Mouse (Mus musculus) myocyte (in vitro differentiated cells): Measurements from ENCODE around the gene Ddx39. TPM values are rescaled to one million over a fixed set of nuclear protein-coding genes. Genes with fewer than 3 reads are reported as not detected.

Experiments used
- H3K27me3 ChIP-seq: one replicate; pipeline ENCODE4 v1.6.1; 2011; ENCODE audit not compliant: control insufficient read depth, insufficient read depth, insufficient read length
- H3K36me3 ChIP-seq: one replicate; pipeline ENCODE4 v1.6.1; 2011; ENCODE audit not compliant: control insufficient read depth, insufficient read depth
- H3K4me2 ChIP-seq: one replicate; pipeline ENCODE4 v1.6.1; 2011; ENCODE audit warnings: low read depth, control low read depth
- H3K4me3 ChIP-seq: one replicate; pipeline ENCODE4 v1.5.1; 2011; ENCODE audit warnings: mild to moderate bottlenecking, control low read depth, moderate library complexity
- H3K79me2 ChIP-seq: one replicate; pipeline ENCODE4 v1.6.1; 2011; ENCODE audit not compliant: control insufficient read depth, insufficient read depth
- H3ac ChIP-seq: one replicate; pipeline ENCODE4 v1.6.1; 2011; ENCODE audit not compliant: control insufficient read depth, insufficient read length
- CEBPB ChIP-seq: IDR thresholded peaks from 2 replicates; pipeline ENCODE4 v1.6.1; 2011; ENCODE audit warnings: mild to moderate bottlenecking, moderate library complexity; ENCODE audit not compliant: poor library complexity, insufficient read depth, severe bottlenecking
- E2F4 ChIP-seq: IDR thresholded peaks from one replicate; pipeline ENCODE4 v1.6.1; 2011; ENCODE audit warnings: mild to moderate bottlenecking, control low read depth, moderate library complexity; ENCODE audit not compliant: insufficient read depth
- MAX ChIP-seq: IDR thresholded peaks from one replicate; pipeline ENCODE4 v1.6.1; 2011; ENCODE audit warnings: low read depth, mild to moderate bottlenecking, control low read depth
- MYOD1 ChIP-seq, 3 experiments: IDR thresholded peaks; one replicate each; pipeline ENCODE4 v1.6.1; 2011; ENCODE audit warnings: control low read depth in 2 of 3, low read depth in 2 of 3, mild to moderate bottlenecking in 2 of 3, moderate library complexity in 1 of 3; ENCODE audit not compliant: insufficient read length in 2 of 3, control insufficient read depth in 1 of 3
- MYOG ChIP-seq, 3 experiments: IDR thresholded peaks; one replicate each; pipeline ENCODE4 v1.6.1; 2011; ENCODE audit warnings: control low read depth in 2 of 3, low read depth in 2 of 3, mild to moderate bottlenecking in 2 of 3; ENCODE audit not compliant: insufficient read length in 2 of 3, control insufficient read depth in 1 of 3, insufficient read depth in 1 of 3
- POLR2A ChIP-seq: IDR thresholded peaks from one replicate; pipeline ENCODE4 v1.6.1; 2011; ENCODE audit warnings: low read depth, mild to moderate bottlenecking, control low read depth, moderate library complexity; ENCODE audit not compliant: insufficient read length
- POLR2AphosphoS2 ChIP-seq: IDR thresholded peaks from one replicate; pipeline ENCODE4 v1.6.1; 2011; ENCODE audit warnings: low read depth, control low read depth; ENCODE audit not compliant: insufficient read length
- REST ChIP-seq: IDR thresholded peaks from one replicate; pipeline ENCODE4 v1.6.1; 2011; ENCODE audit warnings: mild to moderate bottlenecking, control low read depth, moderate library complexity; ENCODE audit not compliant: insufficient read depth, insufficient read length
- SRF ChIP-seq: IDR thresholded peaks from one replicate; pipeline ENCODE4 v1.6.1; 2011; ENCODE audit warnings: low read depth; ENCODE audit not compliant: control insufficient read depth, insufficient read length
- TCF12 ChIP-seq: IDR thresholded peaks from one replicate; pipeline ENCODE4 v1.6.1; 2011; ENCODE audit warnings: mild to moderate bottlenecking, control low read depth; ENCODE audit not compliant: poor library complexity, insufficient read depth, severe bottlenecking
- TCF3 ChIP-seq: IDR thresholded peaks from one replicate; pipeline ENCODE4 v1.6.1; 2011; ENCODE audit warnings: low read depth, control low read depth; ENCODE audit not compliant: insufficient read length
- USF1 ChIP-seq: IDR thresholded peaks from one replicate; pipeline ENCODE4 v1.6.1; 2011; ENCODE audit warnings: low read depth, mild to moderate bottlenecking, control low read depth, moderate library complexity
- polyA plus RNA-seq: library from polyadenylated mRNA; unstranded; fragments of >200 nt; fragmentation: generic; extraction: Trizol; gene quantifications from one replicate; pipeline ENCODE4 v1.2.1, GENCODE M21; 2012; ENCODE audit warnings: missing spikeins

The Ddx39 gene
- polyA plus RNA-seq, 1 experiment, result 113 TPM

DNA sequence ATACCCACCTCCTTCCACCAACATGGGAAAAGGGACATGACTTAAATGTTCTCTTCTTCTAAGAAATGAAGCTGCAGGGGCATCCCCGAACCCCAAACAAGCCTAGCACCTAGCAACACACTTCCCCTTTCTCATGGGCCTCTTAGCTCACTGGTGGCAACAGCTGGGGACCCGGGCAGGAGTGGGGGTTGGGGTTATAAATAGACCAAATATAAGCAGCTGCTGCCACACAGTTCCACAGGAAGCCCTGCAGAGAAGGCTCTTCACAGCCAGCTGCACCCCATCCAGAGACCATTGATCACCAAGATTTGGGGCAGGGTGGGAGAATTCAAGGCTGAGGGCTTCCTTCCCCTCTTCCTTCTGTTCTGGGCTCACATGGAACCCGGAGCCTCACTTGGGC is 33.7 kb downstream of the Ddx39 start:
- H3K27me3 ChIP-seq, result no peaks in the 10 kb centered on the region
- H3ac ChIP-seq, result no peak overlapping the region
- H3K4me3 ChIP-seq, result no peak overlapping the region
- no peaks in the 10 kb centered on the region for H3K79me2 ChIP-seq
- TF ChIP-seq TCF12 (peak; percentile 62), MYOD1 (IDR thresholded peaks at IDR 0.05; ENCODE audit: control insufficient read depth in 1 of 3, insufficient read length in 2 of 3, low read depth in 2 of 3) (peak; percentile 78 to 85 (median 83)), USF1 (no peak), SRF (no peak), TCF3 (peak; percentile 36), MYOG (IDR thresholded peaks at IDR 0.05; ENCODE audit: control insufficient read depth in 1 of 3, insufficient read depth in 1 of 3, insufficient read length in 2 of 3, low read depth in 2 of 3) (peak; percentile 45 to 91 (median 84))
- H3K4me2 ChIP-seq, result peak overlapping the region; percentile 63
- H3K36me3 ChIP-seq, result no peaks in the 10 kb centered on the region

- Histone ChIP-seq H3K4me3 (no peak overlapping the region), H3K27me3 (no peaks in the 10 kb centered on the region), H3K36me3 (no peaks in the 10 kb centered on the region), H3K4me2 (peak overlapping the region; percentile 63), H3ac (no peak overlapping the region), H3K79me2 (no peaks in the 10 kb centered on the region)
- no peak for TF ChIP-seq MYOD1 (IDR thresholded peaks at IDR 0.05; ENCODE audit: control insufficient read depth in 1 of 3, insufficient read length in 2 of 3, low read depth in 2 of 3)
Observed at GRCm38 (mm10) chr8:83749265-83749664, 34.3 kb downstream of the Ddx39 start.

- no peak overlapping the region for H3K4me3 ChIP-seq
- H3K36me3 ChIP-seq, result no peaks in the 10 kb centered on the region
- H3ac ChIP-seq, result no peak overlapping the region
- TF ChIP-seq TCF12 (no peak), MYOD1 (IDR thresholded peaks at IDR 0.05; ENCODE audit: control insufficient read depth in 1 of 3, insufficient read length in 2 of 3, low read depth in 2 of 3) (no peak), REST (no peak), USF1 (no peak), MYOG (IDR thresholded peaks at IDR 0.05; ENCODE audit: control insufficient read depth in 1 of 3, insufficient read depth in 1 of 3, insufficient read length in 2 of 3, low read depth in 2 of 3) (no peak), SRF (no peak), TCF3 (no peak), E2F4 (no peak), POLR2AphosphoS2 (no peak), POLR2A (no peak), CEBPB (no peak)
- no peak overlapping the region for H3K4me2 ChIP-seq
- H3K27me3 ChIP-seq, result no peaks in the 10 kb centered on the region
- no peaks in the 10 kb centered on the region for H3K79me2 ChIP-seq
Observed at GRCm38 (mm10) chr8:83754149-83754548, 39.2 kb downstream of the Ddx39 start.

DNA sequence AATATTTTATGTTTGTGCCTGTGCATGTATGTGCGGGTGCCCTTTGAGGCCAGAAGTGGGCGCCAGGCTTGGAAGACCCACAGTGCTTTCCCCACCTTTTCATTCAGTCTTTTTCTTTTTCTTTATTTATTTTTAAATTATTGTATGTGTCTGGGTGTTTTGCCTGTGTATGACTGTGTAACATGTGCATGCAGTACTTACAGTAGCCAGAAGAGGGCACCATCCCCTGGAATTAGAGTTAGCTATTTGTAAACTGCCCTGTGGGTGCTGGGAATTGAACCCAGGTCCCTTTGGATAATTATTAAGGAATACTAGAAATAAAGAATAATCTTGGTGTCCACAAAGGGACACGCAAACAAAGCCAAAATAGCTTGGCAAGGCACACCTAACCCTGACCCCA is 41.3 kb downstream of the Ddx39 start:
- TF ChIP-seq USF1, result no peak
- TF ChIP-seq REST, result no peak
- no peak for TF ChIP-seq POLR2A
- TF ChIP-seq MAX, result no peak
- no peak for TF ChIP-seq E2F4
- H3ac ChIP-seq, result no peak overlapping the region
- H3K36me3 ChIP-seq, result no peaks in the 10 kb centered on the region
- no peaks in the 10 kb centered on the region for H3K27me3 ChIP-seq
- no peak overlapping the region for H3K4me3 ChIP-seq
- no peaks in the 10 kb centered on the region for H3K79me2 ChIP-seq
- no peak overlapping the region for H3K4me2 ChIP-seq

DNA sequence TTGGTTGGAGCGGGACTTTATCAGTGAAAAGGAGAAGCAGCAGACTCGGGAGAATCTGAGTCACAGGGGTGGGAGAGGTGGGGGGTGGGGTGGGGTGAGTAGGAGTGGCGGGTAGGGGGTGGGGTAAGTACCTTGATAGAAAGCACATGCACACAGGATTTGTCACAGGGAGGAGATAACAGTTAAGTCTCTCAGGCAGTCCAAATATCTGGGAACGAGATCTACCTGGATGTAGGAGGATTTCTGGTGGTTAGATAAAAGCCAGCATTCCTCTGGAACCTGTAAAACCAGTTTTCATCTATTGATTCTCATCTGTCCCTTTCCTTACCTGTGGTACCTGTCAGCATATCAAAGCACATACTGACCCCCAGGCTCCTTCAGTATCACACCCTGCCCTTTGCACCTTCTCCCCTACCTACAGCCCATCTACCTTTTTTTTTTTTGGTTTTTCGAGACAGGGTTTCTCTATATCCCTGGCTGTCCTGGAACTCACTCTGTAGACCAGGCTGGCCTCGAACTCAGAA is 42.2 kb downstream of the Ddx39 start:
- no peaks in the 10 kb centered on the region for H3K79me2 ChIP-seq
- H3K4me2 ChIP-seq, result no peak overlapping the region
- no peak for TF ChIP-seq MYOD1 (IDR thresholded peaks at IDR 0.05; ENCODE audit: control insufficient read depth in 1 of 3, insufficient read length in 2 of 3, low read depth in 2 of 3)
- no peak for TF ChIP-seq MAX
- no peak for TF ChIP-seq TCF12
- TF ChIP-seq TCF3, result no peak
- no peaks in the 10 kb centered on the region for H3K27me3 ChIP-seq
- H3K36me3 ChIP-seq, result no peaks in the 10 kb centered on the region
- H3K4me3 ChIP-seq, result no peak overlapping the region
- no peak overlapping the region for H3ac ChIP-seq

- no peak for TF ChIP-seq TCF12
- no peak for TF ChIP-seq MYOD1 (IDR thresholded peaks at IDR 0.05; ENCODE audit: control insufficient read depth in 1 of 3, insufficient read length in 2 of 3, low read depth in 2 of 3)
- no peak for TF ChIP-seq POLR2A
- no peak for TF ChIP-seq POLR2AphosphoS2
- TF ChIP-seq REST, result no peak
- no peak for TF ChIP-seq MYOG (IDR thresholded peaks at IDR 0.05; ENCODE audit: control insufficient read depth in 1 of 3, insufficient read depth in 1 of 3, insufficient read length in 2 of 3, low read depth in 2 of 3)
- no peak for TF ChIP-seq MAX
- Histone ChIP-seq H3K36me3 (no peaks in the 10 kb centered on the region), H3K4me2 (no peak overlapping the region), H3ac (no peak overlapping the region), H3K27me3 (peaks cover 3% of the 10 kb centered on the region), H3K4me3 (no peak overlapping the region), H3K79me2 (no peaks in the 10 kb centered on the region)
Observed at GRCm38 (mm10) chr8:83758298-83758697, 43.3 kb downstream of the Ddx39 start.
